Mouse (Mus musculus) CH12.LX (cell line): ENCODE measurements around the gene Ece1. TPM values are rescaled to one million over a fixed set of nuclear protein-coding genes. Genes with fewer than 3 reads are reported as not detected.

Experiments used
- DNase-seq: peaks from one replicate; pipeline ENCODE4 v3.0.0-alpha.2; 2013; ENCODE audit errors: extremely low read depth
- H3K27ac ChIP-seq: 2 replicates; pipeline ENCODE4 v1.5.1; 2012; ENCODE audit warnings: low read depth, mild to moderate bottlenecking, control low read depth, moderate library complexity; ENCODE audit not compliant: insufficient read depth
- H3K27me3 ChIP-seq: replicated peaks from 2 replicates; pipeline ENCODE3; 2012; ENCODE audit warnings: inconsistent platforms
- H3K36me3 ChIP-seq, 2 experiments: replicated peaks in 1 of 2; 2 replicates each; pipeline versions ENCODE3 to v1.6.1; 2012; ENCODE audit warnings: inconsistent platforms in 1 of 2, low read length in 1 of 2, mild to moderate bottlenecking in 1 of 2, mixed read lengths in 1 of 2, moderate library complexity in 1 of 2; ENCODE audit not compliant: control insufficient read depth in 1 of 2, insufficient read depth in 1 of 2
- H3K4me1 ChIP-seq, 2 experiments: 2 replicates each; pipeline ENCODE4 v1.6.1; 2012; ENCODE audit warnings: inconsistent platforms in 1 of 2, moderate library complexity in 1 of 2; ENCODE audit not compliant: insufficient read depth in 2 of 2, control insufficient read depth in 1 of 2
- H3K4me2 ChIP-seq: 2 replicates; pipeline ENCODE4 v1.6.1; 2012; ENCODE audit warnings: low read depth, mild to moderate bottlenecking, control low read depth; ENCODE audit not compliant: poor library complexity, insufficient read depth, severe bottlenecking
- H3K4me3 ChIP-seq, 3 experiments: fragments of 150-350 bp in 1 of 3; sonication (generic) in 1 of 3; replicated peaks in 1 of 3; 2 replicates each; pipeline versions ENCODE3 to v1.5.1; 2011 to 2012; ENCODE audit warnings: low read depth in 2 of 3, low read length in 2 of 3, mild to moderate bottlenecking in 2 of 3, moderate library complexity in 2 of 3, control low read depth in 1 of 3, improper control_type of control experiment in 1 of 3, inconsistent platforms in 1 of 3, mixed read lengths in 1 of 3; ENCODE audit not compliant: poor library complexity in 1 of 3
- H3K79me2 ChIP-seq: replicated peaks from 2 replicates; pipeline ENCODE4 v1.6.1; 2012; ENCODE audit warnings: mild to moderate bottlenecking, moderate library complexity; ENCODE audit not compliant: control insufficient read depth, poor library complexity, insufficient read depth, severe bottlenecking; ENCODE audit errors: extremely low read depth
- H3K9ac ChIP-seq: 2 replicates; pipeline ENCODE4 v1.6.1; 2012; ENCODE audit warnings: low read depth, mild to moderate bottlenecking, control low read depth, moderate library complexity; ENCODE audit not compliant: insufficient read depth
- H3K9me3 ChIP-seq: replicated peaks from 2 replicates; pipeline ENCODE3; 2012; ENCODE audit warnings: low read length, inconsistent platforms, mixed read lengths
- CHD1 ChIP-seq: IDR thresholded peaks from 2 replicates; pipeline ENCODE4 v1.6.1; 2012; ENCODE audit warnings: low read depth, low read length, improper control_type of control experiment, inconsistent platforms
- ETS1 ChIP-seq: conservative IDR thresholded peaks from 2 replicates; pipeline ENCODE4 v1.6.1; 2012; ENCODE audit warnings: low read depth, mild to moderate bottlenecking, inconsistent platforms, low read length, improper control_type of control experiment, moderate library complexity
- GABPA ChIP-seq: IDR thresholded peaks from 2 replicates; pipeline ENCODE4 v1.6.1; 2012; ENCODE audit warnings: low read depth, low read length, improper control_type of control experiment, inconsistent platforms; ENCODE audit not compliant: insufficient replicate concordance
- HCFC1 ChIP-seq: IDR thresholded peaks from 2 replicates; pipeline ENCODE4 v1.6.1; 2012; ENCODE audit warnings: low read depth, mild to moderate bottlenecking, inconsistent platforms, low read length, improper control_type of control experiment
- IRF4 ChIP-seq: IDR thresholded peaks from 2 replicates; pipeline ENCODE4 v1.6.1; 2014; ENCODE audit warnings: low read depth, mild to moderate bottlenecking, inconsistent platforms, low read length, improper control_type of control experiment
- JUN ChIP-seq: IDR thresholded peaks from 2 replicates; pipeline ENCODE4 v1.6.1; 2011; ENCODE audit warnings: low read depth, mild to moderate bottlenecking, low read length, improper control_type of control experiment, moderate library complexity; ENCODE audit not compliant: insufficient read depth
- JUND ChIP-seq: conservative IDR thresholded peaks from 2 replicates; pipeline ENCODE4 v1.6.1; 2011; ENCODE audit warnings: low read depth, low read length, improper control_type of control experiment
- KAT2A ChIP-seq: IDR thresholded peaks from 2 replicates; pipeline ENCODE4 v1.6.1; 2012; ENCODE audit warnings: low read length, improper control_type of control experiment, inconsistent platforms; ENCODE audit not compliant: insufficient replicate concordance
- MAX ChIP-seq: IDR thresholded peaks from 2 replicates; pipeline ENCODE4 v1.6.1; 2011; ENCODE audit warnings: low read length, improper control_type of control experiment
- MEF2A ChIP-seq: IDR thresholded peaks from 2 replicates; pipeline ENCODE4 v1.6.1; 2014; ENCODE audit warnings: low read depth, mild to moderate bottlenecking, inconsistent platforms, low read length, improper control_type of control experiment, borderline replicate concordance
- NELFE ChIP-seq: IDR thresholded peaks from 2 replicates; pipeline ENCODE4 v1.6.1; 2011; ENCODE audit warnings: low read depth, low read length, improper control_type of control experiment
- NRF1 ChIP-seq: IDR thresholded peaks from 2 replicates; pipeline ENCODE4 v1.6.1; 2014; ENCODE audit warnings: low read depth, mild to moderate bottlenecking, inconsistent platforms, low read length, improper control_type of control experiment, moderate library complexity
- POLR2A ChIP-seq: IDR thresholded peaks from 2 replicates; pipeline ENCODE4 v1.6.1; 2011; ENCODE audit warnings: low read depth, mild to moderate bottlenecking, improper control_type of control experiment, low read length
- TBP ChIP-seq: conservative IDR thresholded peaks from 2 replicates; pipeline ENCODE4 v1.6.1; 2011; ENCODE audit warnings: low read depth, low read length, improper control_type of control experiment
- TCF12 ChIP-seq: IDR thresholded peaks from 2 replicates; pipeline ENCODE4 v1.6.1; 2014; ENCODE audit warnings: low read depth, mild to moderate bottlenecking, inconsistent platforms, low read length, improper control_type of control experiment
- UBTF ChIP-seq: IDR thresholded peaks from 2 replicates; pipeline ENCODE4 v1.6.1; 2012; ENCODE audit warnings: low read depth, mild to moderate bottlenecking, inconsistent platforms, low read length, improper control_type of control experiment, moderate library complexity
- ZC3H11A ChIP-seq: IDR thresholded peaks from 2 replicates; pipeline ENCODE4 v1.6.1; 2012; ENCODE audit warnings: low read depth, mild to moderate bottlenecking, inconsistent platforms, low read length, improper control_type of control experiment
- ZMIZ1 ChIP-seq: IDR thresholded peaks from 2 replicates; pipeline ENCODE4 v1.6.1; 2012; ENCODE audit warnings: low read depth, mild to moderate bottlenecking, inconsistent platforms, low read length, improper control_type of control experiment
- ZNF384 ChIP-seq: IDR thresholded peaks from 2 replicates; pipeline ENCODE4 v1.6.1; 2012; ENCODE audit warnings: low read depth, low read length, improper control_type of control experiment, inconsistent platforms
- dilution Hi-C: fragments of 300-500 bp; cut with MboI; formaldehyde crosslinking; loops from 2 replicates; pipeline ENCODE4 v1.14.3; 2020; ENCODE audit warnings: low sequenced_read_pairs; ENCODE audit not compliant: extremely low pct_unique_long_range_greater_than_20kb, extremely low pct_ligation_motif_present
- in situ Hi-C: fragments of 300-500 bp; cut with MboI; formaldehyde crosslinking; loops from 3 replicates; pipeline ENCODE4 v1.14.3; 2019; ENCODE audit warnings: low sequenced_read_pairs, low pct_ligation_motif_present, low pct_unique_long_range_greater_than_20kb, mixed read lengths
- polyA plus RNA-seq: library from polyadenylated mRNA; unstranded; fragments of >175 nt; gene quantifications from 2 replicates; pipeline ENCODE4 v1.2.1, GENCODE M21; 2012; ENCODE audit warnings: low read depth; ENCODE audit not compliant: insufficient read length
- total RNA-seq, 2 experiments: library from RNA; depleted of rRNA; stranded (reverse); fragments of 300-350 nt in 1 of 2; fragments of >200 nt in 1 of 2; gene quantifications; 2 replicates each; pipeline ENCODE4 v1.2.3; 2012 to 2014

Ece1 gene
- total and polyA plus RNA-seq, 3 experiments = 0.12 to 10.0 (median 0.16) TPM

GRCm38 (mm10) chr4:137837792-137838191 is 24.2 kb upstream of the Ece1 start:
- H3K79me2 ChIP-seq = no peaks in the 10 kb centered on the region
- dilution Hi-C loops (no loop called here), in situ Hi-C loops (loop anchor here (5.0 kb wide), 2 partner anchors 35 to 105 kb away; no protein-coding TSS in a partner anchor)
- H3K4me2 ChIP-seq = no peak overlapping the region
- H3K36me3 ChIP-seq = no peaks in the 10 kb centered on the region
- DNase-seq = no peak
- no peak overlapping the region for H3K9ac ChIP-seq
- no peak for TF ChIP-seq NELFE
- no peak for TF ChIP-seq JUND
- no peak overlapping the region for H3K27ac ChIP-seq
- peaks cover 3 to 10% of the 10 kb centered on the region in 2 experiments; a peak in 3 of 4 replicates for H3K4me1 ChIP-seq
- no peak overlapping the region for H3K4me3 ChIP-seq
- H3K9me3 ChIP-seq = peaks cover 4% of the 10 kb centered on the region
- H3K27me3 ChIP-seq = peaks cover 37% of the 10 kb centered on the region

DNA sequence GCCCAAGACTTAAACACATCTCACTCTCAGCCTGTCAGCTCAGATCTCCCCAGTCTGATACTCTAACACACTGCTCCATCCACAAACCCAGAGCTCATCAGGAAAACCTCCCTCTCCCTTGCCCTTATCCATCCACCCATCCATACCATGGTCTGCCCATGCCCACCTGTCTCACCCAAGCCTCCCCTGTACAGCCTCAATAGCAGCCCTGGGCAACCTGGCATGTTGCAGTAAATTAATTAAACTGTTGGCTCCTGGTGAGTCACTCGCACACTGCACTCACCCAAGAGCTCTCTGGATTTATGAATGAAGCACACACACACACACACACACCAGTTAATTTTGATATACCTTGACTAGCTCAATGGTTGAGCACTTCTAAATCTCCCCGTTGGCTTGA is 23.2 kb upstream of the Ece1 start:
- Histone ChIP-seq H3K4me3 (no peak overlapping the region), H3K79me2 (no peaks in the 10 kb centered on the region), H3K9ac (no peak overlapping the region), H3K4me1 (peaks cover 3 to 10% of the 10 kb centered on the region in 2 experiments; a peak in 3 of 4 replicates), H3K9me3 (peaks cover 4% of the 10 kb centered on the region), H3K27me3 (peaks cover 43% of the 10 kb centered on the region), H3K36me3 (no peaks in the 10 kb centered on the region), H3K4me2 (no peak overlapping the region), H3K27ac (no peak overlapping the region)
- DNase-seq = no peak
- no peak for TF ChIP-seq NRF1
- no peak for TF ChIP-seq HCFC1
- TF ChIP-seq JUN = no peak
- no peak for TF ChIP-seq TCF12
- TF ChIP-seq ZMIZ1 = no peak
- TF ChIP-seq CHD1 = no peak
- TF ChIP-seq NELFE = no peak
- no peak for TF ChIP-seq KAT2A
- no peak for TF ChIP-seq POLR2A
- no peak for TF ChIP-seq UBTF
- no peak for TF ChIP-seq IRF4
- TF ChIP-seq TBP = no peak
- TF ChIP-seq GABPA = no peak
- TF ChIP-seq MAX = no peak
- no peak for TF ChIP-seq MEF2A
- no peak for TF ChIP-seq ZNF384
- TF ChIP-seq ETS1 = no peak
- no peak for TF ChIP-seq ZC3H11A
- no peak for TF ChIP-seq JUND
- dilution Hi-C loops (no loop called here), in situ Hi-C loops (loop anchor here (5.0 kb wide), 2 partner anchors 36 to 106 kb away; no protein-coding TSS in a partner anchor)
